Mouse (Mus musculus) thymus, adult 2 months (tissue): ENCODE measurements around the gene Cldn14.

Source experiments
- CTCF ChIP-seq: fragments of 200-500 bp; IDR thresholded peaks from 2 replicates; pipeline ENCODE4 v1.5.1; 2012; ENCODE audit warnings: mild to moderate bottlenecking, control low read depth, low read length, moderate library complexity, borderline replicate concordance; ENCODE audit not compliant: control insufficient read depth, poor library complexity, insufficient read depth; ENCODE audit errors: extremely low read depth
- POLR2A ChIP-seq: fragments of 200-500 bp; IDR thresholded peaks from 2 replicates; pipeline ENCODE4 v1.6.1; 2012; ENCODE audit warnings: mild to moderate bottlenecking, low read length, control low read depth, moderate library complexity; ENCODE audit not compliant: control insufficient read depth, poor library complexity, insufficient read depth; ENCODE audit errors: extremely low read depth

DNA sequence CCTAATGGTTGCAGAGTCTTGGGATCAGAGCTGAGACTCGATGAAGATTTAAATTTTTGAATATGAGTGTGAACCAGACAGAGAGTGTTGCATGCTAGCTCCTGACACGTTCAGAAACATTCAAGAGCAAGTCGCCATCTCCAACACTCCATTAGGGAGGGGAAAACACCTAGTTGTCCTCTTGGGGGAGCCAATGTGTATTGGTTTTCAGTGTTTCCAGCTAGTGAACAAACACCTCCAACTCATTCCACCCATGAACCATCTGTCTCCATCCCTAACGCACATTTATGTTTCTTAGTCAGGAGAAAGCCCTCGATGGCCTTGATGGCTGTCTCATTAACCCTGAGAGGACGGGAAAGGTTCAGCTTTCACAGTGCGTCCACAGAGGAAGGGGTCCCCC lies 36.4 kb upstream of the Cldn14 start:
- no peak for TF ChIP-seq CTCF
- TF ChIP-seq POLR2A = no peak
